Mouse (Mus musculus) adrenal gland, postnatal 10 days (tissue): Measurements from ENCODE around the gene Gfy. TPM values are rescaled to one million over a fixed set of nuclear protein-coding genes. Genes with fewer than 3 reads are reported as not detected.
A peak's percentile ranks its signal among the peaks of the same experiment; 100 is the strongest.

Experiments
- DNase-seq: peaks from one replicate; pipeline ENCODE4 v3.0.0; 2021; ENCODE audit warnings: mixed read lengths
- long read RNA-seq, 2 experiments: library from polyadenylated mRNA; stranded (forward); transcript quantifications; one replicate each; pipeline ENCODE4 v2.0.0; 2021
- total RNA-seq, 2 experiments: library from RNA; stranded (reverse); gene quantifications; 2 replicates each; pipeline ENCODE4 v1.2.3; 2021

The Gfy gene
- not detected for total RNA-seq
- long read RNA-seq, experiment 1 = 0 reads
- long read RNA-seq, experiment 2 = 0 reads

DNA sequence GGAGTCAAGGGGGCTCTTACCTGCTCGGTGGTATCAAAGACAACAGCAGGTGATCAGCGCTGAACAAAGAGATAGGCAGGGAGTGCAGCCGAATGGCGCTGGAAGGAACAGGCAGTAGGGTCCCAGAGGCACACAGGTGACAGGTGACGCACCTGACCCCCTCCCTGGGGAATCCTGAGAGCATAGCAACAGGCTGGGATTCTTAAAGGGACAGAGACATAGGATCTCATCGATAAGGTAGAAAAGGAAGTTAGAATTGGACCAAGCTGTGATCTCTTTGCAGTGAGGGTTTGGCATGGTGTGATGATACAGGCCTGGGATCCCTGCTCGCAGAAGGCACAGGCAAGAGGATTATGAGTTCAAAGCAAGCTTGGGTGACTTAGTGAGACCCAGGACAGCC lies at the start of gene Gfy:
Gene Gfy (minus strand): TSS at position 101 of the 400 bp plus-strand sequence.
- DNase-seq = no peak

DNA sequence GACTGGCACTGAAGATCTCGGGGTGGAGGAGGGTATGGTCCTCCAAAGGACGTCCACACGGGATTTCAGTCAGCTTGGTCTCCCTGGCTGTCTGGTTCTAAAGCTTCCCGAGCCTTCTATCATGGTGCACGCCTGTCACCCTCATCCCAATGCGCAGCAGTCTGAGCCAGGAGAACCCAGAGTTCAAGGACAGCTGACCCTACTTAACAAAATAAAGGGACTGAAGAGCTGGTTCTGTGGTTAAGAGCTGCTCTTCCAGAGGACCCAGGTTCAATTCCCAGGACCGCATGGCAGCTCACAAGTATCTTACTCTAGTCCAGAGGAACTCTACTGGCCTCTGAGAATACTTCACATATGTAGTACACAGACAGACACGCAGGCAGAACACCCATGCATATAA lies 49.7 kb upstream of the Gfy start:
- DNase-seq = no peak

- DNase-seq = no peak
These were observed 49.2 kb upstream of the Gfy start for GRCm38 (mm10) chr7:45228548-45228947.

- no peak for DNase-seq
These were observed 47.1 kb upstream of the Gfy start for GRCm38 (mm10) chr7:45226421-45226820.

- DNase-seq = no peak
These were observed 45.5 kb upstream of the Gfy start for GRCm38 (mm10) chr7:45224826-45225225.

GRCm38 (mm10) chr7:45221680-45222079 lies 42.3 kb upstream of the Gfy start:
- DNase-seq = no peak

- peak; percentile 78 for DNase-seq
These were observed 37.2 kb upstream of the Gfy start for GRCm38 (mm10) chr7:45216442-45217183.

- peak; percentile 73 for DNase-seq
These were observed 36.5 kb upstream of the Gfy start, which contains the start of gene Tead2 for GRCm38 (mm10) chr7:45215673-45216441. Gene Tead2 (plus strand): TSS chr7:45215753.

GRCm38 (mm10) chr7:45213708-45214107 lies 34.3 kb upstream of the Gfy start:
- DNase-seq = no peak

- no peak for DNase-seq
These were observed 33.0 kb upstream of the Gfy start for GRCm38 (mm10) chr7:45212356-45212755.

- no peak for DNase-seq
These were observed 32.5 kb upstream of the Gfy start, which contains the start of gene Dkkl1 for GRCm38 (mm10) chr7:45211851-45212251. Gene Dkkl1 (minus strand): TSS chr7:45212147.

DNA sequence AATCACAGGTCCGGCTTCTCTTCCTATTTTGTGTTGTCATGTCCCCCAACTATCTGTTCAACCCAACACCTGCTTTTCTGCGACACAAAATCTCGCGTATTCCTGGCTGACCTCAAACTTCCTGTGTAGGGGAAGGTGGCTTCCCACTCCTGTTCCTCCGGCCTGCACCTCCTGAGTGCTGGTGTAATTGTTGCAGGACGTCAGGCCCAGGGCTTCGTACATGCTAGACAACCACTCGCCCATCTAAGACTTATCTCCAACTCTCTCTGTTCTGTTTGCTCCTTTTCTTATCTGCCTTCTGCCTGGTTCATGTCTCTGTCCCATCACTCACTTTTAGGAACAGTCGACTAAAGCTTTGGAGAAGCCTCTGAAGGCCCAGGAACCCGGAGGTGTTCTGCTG lies 31.7 kb upstream of the Gfy start:
- no peak for DNase-seq

DNA sequence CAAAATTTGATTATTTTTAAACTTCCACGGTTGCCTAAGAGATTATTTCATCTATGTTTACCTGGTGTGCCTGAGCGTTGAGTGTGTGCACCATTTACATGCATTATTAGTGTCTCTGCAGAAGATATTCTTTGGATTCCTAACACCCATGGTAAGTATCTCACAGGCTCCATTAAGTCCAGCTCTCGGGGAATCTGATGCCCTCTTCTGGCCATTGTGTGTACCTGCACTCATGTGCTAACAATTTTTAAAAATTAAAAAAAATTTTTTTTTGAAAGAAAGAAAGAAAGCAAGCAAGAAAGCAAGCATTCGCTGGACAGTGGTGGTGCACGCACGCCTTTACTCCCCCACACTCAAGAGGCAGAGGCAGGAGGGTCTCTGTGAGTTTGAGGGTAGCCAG lies 28.9 kb upstream of the Gfy start:
- no peak for DNase-seq

DNA sequence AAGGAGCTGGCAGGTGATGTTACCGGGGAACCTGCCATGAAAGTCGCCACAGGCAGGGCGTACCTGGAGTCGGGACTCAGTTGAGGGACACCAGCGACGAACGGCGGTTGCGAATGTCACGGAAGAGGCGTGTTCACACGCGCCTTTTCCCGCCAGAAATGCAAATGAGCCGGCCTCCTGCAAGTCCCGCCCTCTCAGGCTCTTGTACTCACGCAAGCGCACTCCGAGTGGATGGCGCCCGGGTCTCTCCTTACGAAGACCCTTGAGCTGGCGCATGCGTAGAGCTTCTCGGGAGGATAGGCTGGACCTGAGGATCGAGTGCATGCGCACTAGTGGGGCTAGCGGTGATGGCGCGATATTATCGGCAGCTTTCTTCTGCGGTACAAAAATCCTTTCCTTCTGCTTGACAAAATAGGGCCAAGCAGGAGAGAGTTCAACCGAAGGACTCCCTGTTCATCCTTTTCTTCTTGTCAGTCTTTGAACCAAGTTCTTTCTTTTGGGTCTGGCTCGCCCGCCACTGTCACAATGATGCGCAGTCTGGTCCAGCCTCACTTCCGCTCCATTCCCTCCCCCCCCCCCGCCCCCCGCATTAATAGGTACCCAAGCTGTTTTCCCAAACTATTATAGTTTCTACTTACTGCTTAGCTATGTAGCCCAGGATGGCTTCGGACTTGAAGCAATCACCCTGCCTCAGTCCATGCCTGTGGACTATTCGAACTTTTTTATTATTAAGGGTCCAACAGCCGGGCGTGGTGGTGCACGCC lies 25.2 kb upstream of the Gfy start, which contains the start of gene Ccdc155:
Gene Ccdc155 (minus strand): TSS at position 513 of the 764 bp plus-strand sequence.
- DNase-seq = peak; percentile 87

GRCm38 (mm10) chr7:45202654-45203053 lies 23.3 kb upstream of the Gfy start:
- DNase-seq = no peak

GRCm38 (mm10) chr7:45198961-45199360 lies 19.6 kb upstream of the Gfy start:
- no peak for DNase-seq

- DNase-seq = peak; percentile 84
These were observed 19.1 kb upstream of the Gfy start for GRCm38 (mm10) chr7:45198435-45198834.

GRCm38 (mm10) chr7:45196994-45197393 lies 17.6 kb upstream of the Gfy start:
- no peak for DNase-seq

DNA sequence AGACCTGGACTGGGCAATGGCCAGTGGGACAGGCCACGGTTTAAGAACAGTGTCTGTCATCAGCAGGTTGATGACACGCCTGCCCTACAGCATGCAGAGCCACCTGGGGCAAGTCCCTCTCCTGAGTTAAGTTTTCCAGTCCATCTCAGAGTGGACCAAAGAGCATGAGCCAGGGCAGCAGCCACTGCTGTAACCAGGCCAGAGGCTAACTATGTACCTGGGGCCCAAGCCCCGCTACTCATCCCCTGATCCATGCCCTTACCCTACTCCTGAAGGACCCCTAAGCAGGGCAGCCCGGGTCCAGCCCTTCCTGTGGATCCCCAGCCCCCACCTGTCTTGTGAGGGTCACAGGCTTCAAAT lies 16.8 kb upstream of the Gfy start:
- no peak for DNase-seq

GRCm38 (mm10) chr7:45195341-45196175 lies 16.2 kb upstream of the Gfy start:
- DNase-seq = no peak

GRCm38 (mm10) chr7:45193871-45194785 lies 14.8 kb upstream of the Gfy start:
- no peak for DNase-seq
